Mouse (Mus musculus) neural tube, embryonic 12.5 days (tissue): ENCODE measurements around the gene Amy2a5. TPM values are rescaled to one million over a fixed set of nuclear protein-coding genes. Genes with fewer than 3 reads are reported as not detected.
"Not testable (repeated sequence)": the region's sequence is repeated elsewhere in the genome, so short reads cannot be mapped to it uniquely, and the experiment has no call there.

ENCODE experiments used
- ATAC-seq: fragments of 200-750 bp; cut with Nextera tagmentation; 2 replicates; pipeline ENCODE4 v1.8.0; 2017; ENCODE audit warnings: low read depth, mild to moderate bottlenecking, moderate TSS enrichment, moderate library complexity; ENCODE audit not compliant: low FRiP score
- H3K27ac ChIP-seq: fragments of 300-500 bp; sonication (generic); 2 replicates; pipeline ENCODE4 v1.5.1; 2016
- H3K27me3 ChIP-seq: fragments of 300-500 bp; sonication (generic); replicated peaks from 2 replicates; pipeline ENCODE4 v1.6.1; 2016; ENCODE audit warnings: mild to moderate bottlenecking
- H3K36me3 ChIP-seq: fragments of 300-500 bp; sonication (generic); 2 replicates; pipeline ENCODE4 v1.6.1; 2016; ENCODE audit warnings: mild to moderate bottlenecking
- H3K4me1 ChIP-seq: fragments of 300-500 bp; sonication (generic); 2 replicates; pipeline ENCODE4 v1.6.1; 2016
- H3K4me2 ChIP-seq: fragments of 300-500 bp; sonication (generic); replicated peaks from 2 replicates; pipeline ENCODE4 v1.6.1; 2016; ENCODE audit warnings: mild to moderate bottlenecking
- H3K4me3 ChIP-seq: fragments of 300-500 bp; sonication (generic); 2 replicates; pipeline ENCODE4 v1.5.1; 2016
- H3K9ac ChIP-seq: fragments of 300-500 bp; sonication (generic); 2 replicates; pipeline ENCODE4 v1.6.1; 2016; ENCODE audit warnings: mild to moderate bottlenecking
- H3K9me3 ChIP-seq: fragments of 300-500 bp; sonication (generic); 2 replicates; pipeline ENCODE4 v1.6.1; 2016; ENCODE audit warnings: mild to moderate bottlenecking
- WGBS: fragments of 180-500 bp; shearing (Covaris S2); methylation state at CpG from one replicate; pipeline ENCODE4 v1.1.7; 2016; 5-methylcytosine and 5-hydroxymethylcytosine counted together
- polyA plus RNA-seq: library from polyadenylated mRNA; unstranded; fragments of >200 nt; fragmentation: Nextera tagmentation; extraction: Ambion mirVana; gene quantifications from 2 replicates; pipeline ENCODE4 v1.2.1, GENCODE M21; 2016

Amy2a5 gene
- polyA plus RNA-seq: not detected in 2 replicates

- WGBS: no CpG with 5 or more reads among the region's 4 CpGs
- ATAC-seq: not testable (repeated sequence)
Observed at GRCm38 (mm10) chr3:113258737-113259136, at the start of gene Amy2a5. Gene Amy2a5 (minus strand): TSS chr3:113258837.

GRCm38 (mm10) chr3:113291349-113291748 is 32.7 kb upstream of the Amy2a5 start, which contains the start of gene Amy2a4:
Gene Amy2a4 (minus strand): TSS chr3:113291449.
- not testable (repeated sequence) for H3K36me3 ChIP-seq, H3K4me3 ChIP-seq, H3K9me3 ChIP-seq, H3K27me3 ChIP-seq, H3K4me2 ChIP-seq, H3K27ac ChIP-seq, H3K4me1 ChIP-seq, ATAC-seq, H3K9ac ChIP-seq
- no CpG with 5 or more reads among the region's 4 CpGs for WGBS

More at GRCm38 (mm10) chr3:113258737-113259136, at the start of gene Amy2a5:
- H3K4me1 ChIP-seq, H3K4me3 ChIP-seq, H3K9me3 ChIP-seq, H3K9ac ChIP-seq, H3K36me3 ChIP-seq, H3K27me3 ChIP-seq, H3K4me2 ChIP-seq, H3K27ac ChIP-seq: not testable (repeated sequence)

- H3K9ac ChIP-seq, ATAC-seq, H3K4me3 ChIP-seq, H3K36me3 ChIP-seq, H3K27me3 ChIP-seq, H3K27ac ChIP-seq, H3K4me2 ChIP-seq, H3K9me3 ChIP-seq, H3K4me1 ChIP-seq: not testable (repeated sequence)
Observed at GRCm38 (mm10) chr3:113280285-113280684, 21.6 kb upstream of the Amy2a5 start.

- not testable (repeated sequence) for H3K27me3 ChIP-seq, H3K4me1 ChIP-seq, H3K9ac ChIP-seq, ATAC-seq, H3K4me2 ChIP-seq, H3K36me3 ChIP-seq, H3K4me3 ChIP-seq, H3K27ac ChIP-seq, H3K9me3 ChIP-seq
Observed at GRCm38 (mm10) chr3:113279586-113279985, 20.9 kb upstream of the Amy2a5 start.

GRCm38 (mm10) chr3:113227115-113227514 is 31.5 kb downstream of the Amy2a5 start:
- H3K9ac ChIP-seq: no peak overlapping the region
- no peaks in the 10 kb centered on the region for H3K4me1 ChIP-seq
- no peak overlapping the region for H3K27ac ChIP-seq
- H3K36me3 ChIP-seq: no peaks in the 10 kb centered on the region
- WGBS: 93% methylated on average over 1 of the region's 1 CpGs
- ATAC-seq: no peak
- no peaks in the 10 kb centered on the region for H3K9me3 ChIP-seq
- no peaks in the 10 kb centered on the region for H3K27me3 ChIP-seq
- no peak overlapping the region for H3K4me3 ChIP-seq
- no peak overlapping the region for H3K4me2 ChIP-seq

Other genes starting within 250 kb of the Amy2a5 start
- not detected in 2 replicates for gene Amy2a4, start 32.6 kb upstream of the Amy2a5 start, polyA plus RNA-seq
- not detected in 2 replicates for gene Amy2a3, start 65.2 kb upstream of the Amy2a5 start, polyA plus RNA-seq
- gene Amy2a2, start 97.8 kb upstream of the Amy2a5 start, polyA plus RNA-seq: not detected in 2 replicates